Mouse (Mus musculus) forebrain, embryonic 11.5 days (tissue): ENCODE data around the gene Fen1. TPM values are rescaled to one million over a fixed set of nuclear protein-coding genes. Genes with fewer than 3 reads are reported as not detected.
"Not testable (repeated sequence)": the region's sequence is repeated elsewhere in the genome, so short reads cannot be mapped to it uniquely, and the experiment has no call there.

Experiments
- ATAC-seq: fragments of 200-750 bp; cut with Nextera tagmentation; replicated peaks from 2 replicates; pipeline ENCODE4 v1.8.0; 2017; ENCODE audit warnings: moderate TSS enrichment; ENCODE audit not compliant: low FRiP score
- DNase-seq: peaks from one replicate; pipeline ENCODE4 v3.0.0-alpha.2; 2017; ENCODE audit warnings: low spot score
- H3K27ac ChIP-seq: fragments of 300-500 bp; sonication (generic); 2 replicates; pipeline ENCODE4 v1.5.1; 2014; ENCODE audit warnings: low read depth, low read length
- H3K27me3 ChIP-seq: fragments of 300-500 bp; sonication (generic); 2 replicates; pipeline ENCODE4 v1.6.1; 2014; ENCODE audit warnings: mild to moderate bottlenecking, low read length, mixed read lengths; ENCODE audit not compliant: control insufficient read depth, insufficient read depth
- H3K36me3 ChIP-seq: fragments of 300-500 bp; sonication (generic); 2 replicates; pipeline ENCODE4 v1.6.1; 2014; ENCODE audit warnings: mild to moderate bottlenecking, low read length, moderate library complexity, mixed read lengths; ENCODE audit not compliant: control insufficient read depth, insufficient read depth
- H3K4me1 ChIP-seq: fragments of 300-500 bp; sonication (generic); replicated peaks from 2 replicates; pipeline ENCODE4 v1.6.1; 2014; ENCODE audit warnings: low read length, mixed read lengths; ENCODE audit not compliant: control insufficient read depth, insufficient read depth
- H3K4me2 ChIP-seq: fragments of 300-500 bp; sonication (generic); 2 replicates; pipeline ENCODE4 v1.6.1; 2014; ENCODE audit warnings: low read depth, mild to moderate bottlenecking, low read length, moderate library complexity, mixed read lengths; ENCODE audit not compliant: severe bottlenecking
- H3K4me3 ChIP-seq: fragments of 300-500 bp; sonication (generic); 2 replicates; pipeline ENCODE4 v1.5.1; 2014; ENCODE audit warnings: low read depth, low read length
- H3K9ac ChIP-seq: fragments of 300-500 bp; sonication (generic); 2 replicates; pipeline ENCODE4 v1.6.1; 2014; ENCODE audit warnings: low read length
- H3K9me3 ChIP-seq: fragments of 300-500 bp; sonication (generic); 2 replicates; pipeline ENCODE4 v1.6.1; 2016; ENCODE audit warnings: low read length, mixed read lengths; ENCODE audit not compliant: control insufficient read depth
- WGBS: fragments of 180-500 bp; shearing (Covaris S2); extraction: QIAGEN DNeasy Blood & Tissue Kit; methylation state at CpG from one replicate; pipeline ENCODE4 v1.1.7; 2014; 5-methylcytosine and 5-hydroxymethylcytosine counted together
- polyA plus RNA-seq: library from polyadenylated mRNA; unstranded; fragments of >200 nt; fragmentation: Nextera tagmentation; extraction: Ambion mirVana; gene quantifications from 2 replicates; pipeline ENCODE4 v1.2.1, GENCODE M21; 2014

Fen1 gene
- polyA plus RNA-seq, 1 experiment from 2014 or later = 151 TPM

- H3K9ac ChIP-seq = no peak overlapping the region
- 31% methylated on average over 1 of the region's 1 CpGs for WGBS
- no peaks in the 10 kb centered on the region for H3K36me3 ChIP-seq
- ATAC-seq (no peak), DNase-seq (no peak)
- H3K27me3 ChIP-seq = no peaks in the 10 kb centered on the region
- no peak overlapping the region for H3K4me2 ChIP-seq
- no peak overlapping the region for H3K4me3 ChIP-seq
- H3K27ac ChIP-seq = no peak overlapping the region
- no peaks in the 10 kb centered on the region for H3K9me3 ChIP-seq
- no peaks in the 10 kb centered on the region for H3K4me1 ChIP-seq
Measured at GRCm38 (mm10) chr19:10170466-10170865, 33.5 kb downstream of the Fen1 start.

DNA sequence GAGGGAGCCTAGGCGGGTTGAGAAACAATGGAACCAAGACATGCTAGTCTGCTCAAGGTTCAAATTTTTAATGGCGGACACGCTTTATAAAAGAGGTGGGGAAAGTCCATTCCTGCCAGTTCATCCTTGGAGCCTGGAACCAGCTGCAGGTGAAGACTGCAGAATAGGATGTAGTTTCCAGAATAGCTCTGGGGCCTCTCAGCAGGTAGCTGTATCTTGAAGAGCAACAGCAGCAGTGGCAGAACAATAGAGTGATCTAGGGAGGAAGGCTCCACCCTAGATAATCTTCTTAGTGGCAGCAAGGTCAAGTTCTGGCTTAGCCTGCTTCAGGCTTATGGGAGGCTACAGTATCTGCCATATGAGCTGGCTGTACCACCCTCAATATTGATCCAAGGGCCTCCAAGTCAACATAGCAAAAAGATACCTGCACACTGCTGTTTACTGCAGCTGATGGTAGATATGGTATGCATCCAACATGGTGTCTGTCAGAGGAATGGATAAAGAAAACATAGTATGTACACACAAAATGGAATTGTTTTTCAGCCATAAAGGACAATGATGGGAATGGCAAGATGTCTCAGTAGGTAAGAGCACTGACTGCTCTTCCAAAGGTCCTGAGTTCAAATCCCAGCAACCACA is 34.2 kb downstream of the Fen1 start:
- not testable (repeated sequence) for DNase-seq, H3K36me3 ChIP-seq, H3K4me3 ChIP-seq, ATAC-seq, H3K9me3 ChIP-seq, H3K27ac ChIP-seq, H3K4me2 ChIP-seq, H3K4me1 ChIP-seq, H3K9ac ChIP-seq, H3K27me3 ChIP-seq
- WGBS = 86% methylated on average over 3 of the region's 3 CpGs

DNA sequence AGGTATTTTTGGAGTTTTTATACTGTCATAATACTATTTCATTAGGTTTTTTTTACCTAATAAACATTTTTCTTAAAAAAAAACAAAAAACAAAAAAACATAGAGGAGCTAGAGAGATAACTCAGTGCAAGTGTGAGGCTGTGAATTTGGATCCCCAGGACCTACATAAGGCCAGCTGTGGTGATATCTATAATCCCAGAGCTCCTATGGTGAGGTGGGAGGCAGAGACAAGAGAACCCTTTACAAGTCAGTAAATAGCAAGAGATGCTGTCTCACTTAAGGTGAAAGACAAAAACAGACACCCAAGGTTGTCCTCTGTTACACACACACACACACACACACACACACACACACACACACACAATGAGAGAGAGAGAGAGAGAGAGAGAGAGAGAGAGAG is 34.8 kb downstream of the Fen1 start:
- Histone ChIP-seq H3K4me1 (no peaks in the 10 kb centered on the region), H3K36me3 (no peaks in the 10 kb centered on the region), H3K9me3 (no peaks in the 10 kb centered on the region), H3K9ac (no peak overlapping the region), H3K27me3 (no peaks in the 10 kb centered on the region), H3K4me3 (no peak overlapping the region), H3K4me2 (no peak overlapping the region), H3K27ac (no peak overlapping the region)
- DNase-seq = no peak
- no peak for ATAC-seq

- H3K4me1 ChIP-seq = no peaks in the 10 kb centered on the region
- no peaks in the 10 kb centered on the region for H3K9me3 ChIP-seq
- no peaks in the 10 kb centered on the region for H3K27me3 ChIP-seq
- DNase-seq (no peak), ATAC-seq (no peak)
- H3K27ac ChIP-seq = no peak overlapping the region
- 90% methylated on average over 3 of the region's 3 CpGs for WGBS
- H3K4me2 ChIP-seq = no peak overlapping the region
- no peaks in the 10 kb centered on the region for H3K36me3 ChIP-seq
- no peak overlapping the region for H3K4me3 ChIP-seq
- no peak overlapping the region for H3K9ac ChIP-seq
Measured at GRCm38 (mm10) chr19:10168441-10168840, 35.5 kb downstream of the Fen1 start.

GRCm38 (mm10) chr19:10167951-10168350 is 36.0 kb downstream of the Fen1 start:
- no peak for DNase-seq
- H3K4me1 ChIP-seq = no peaks in the 10 kb centered on the region
- no peak overlapping the region for H3K27ac ChIP-seq
- H3K4me3 ChIP-seq = no peak overlapping the region
- no peak for ATAC-seq
- no peaks in the 10 kb centered on the region for H3K9me3 ChIP-seq
- 86% methylated on average over 1 of the region's 1 CpGs for WGBS
- H3K27me3 ChIP-seq = no peaks in the 10 kb centered on the region
- no peak overlapping the region for H3K4me2 ChIP-seq
- H3K9ac ChIP-seq = no peak overlapping the region
- H3K36me3 ChIP-seq = no peaks in the 10 kb centered on the region

GRCm38 (mm10) chr19:10167112-10167511 is 36.9 kb downstream of the Fen1 start:
- Histone ChIP-seq H3K27me3 (no peaks in the 10 kb centered on the region), H3K9ac (no peak overlapping the region), H3K4me2 (no peak overlapping the region), H3K36me3 (no peaks in the 10 kb centered on the region), H3K4me3 (no peak overlapping the region), H3K27ac (no peak overlapping the region), H3K4me1 (no peaks in the 10 kb centered on the region), H3K9me3 (no peaks in the 10 kb centered on the region)
- no peak for DNase-seq
- WGBS = 80% methylated on average over 4 of the region's 4 CpGs
- no peak for ATAC-seq

DNA sequence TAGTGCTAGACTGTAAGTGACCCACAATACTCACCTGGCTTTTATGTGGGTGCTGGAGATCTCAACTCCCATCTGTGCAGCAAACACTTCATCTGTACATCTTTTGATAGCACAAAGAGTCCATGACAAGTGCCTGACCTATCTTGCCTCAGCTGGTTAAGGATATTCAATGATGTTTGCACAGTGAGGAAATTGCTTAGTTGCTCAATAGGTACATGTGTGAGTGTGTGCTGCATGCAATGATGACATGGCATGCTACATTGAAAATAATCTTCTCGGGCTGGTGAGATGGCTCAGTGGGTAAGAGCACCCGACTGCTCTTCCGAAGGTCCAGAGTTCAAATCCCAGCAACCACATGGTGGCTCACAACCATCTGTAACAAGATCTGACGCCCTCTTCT is 38.0 kb downstream of the Fen1 start:
- H3K9ac ChIP-seq, H3K4me2 ChIP-seq, H3K27ac ChIP-seq, H3K4me3 ChIP-seq, ATAC-seq, H3K36me3 ChIP-seq, H3K9me3 ChIP-seq, H3K4me1 ChIP-seq, H3K27me3 ChIP-seq, DNase-seq: not testable (repeated sequence)
- whole genome bisulfite sequencing = 90% methylated on average over 3 of the region's 4 CpGs

DNA sequence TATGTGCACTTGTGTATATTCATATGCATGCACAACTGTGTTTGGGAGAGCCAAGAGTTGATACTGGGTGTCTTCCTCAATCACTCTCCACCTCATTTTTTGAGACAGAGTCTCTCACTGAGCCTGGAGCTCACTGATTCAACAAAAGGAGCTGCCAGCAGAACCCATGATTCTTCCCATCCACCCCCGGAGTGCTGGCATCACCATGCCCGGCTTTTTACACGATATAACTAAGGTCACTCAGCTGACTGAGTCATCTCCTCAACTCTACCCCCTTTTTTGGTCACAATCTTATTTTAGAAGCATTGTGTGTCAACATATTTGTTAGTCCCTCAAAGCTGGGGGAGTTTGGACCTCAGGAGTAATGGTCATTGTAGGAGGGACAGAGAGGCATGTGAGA is 40.1 kb downstream of the Fen1 start:
- H3K27ac ChIP-seq = no peak overlapping the region
- H3K4me2 ChIP-seq = no peak overlapping the region
- DNase-seq (no peak), ATAC-seq (no peak)
- no peaks in the 10 kb centered on the region for H3K4me1 ChIP-seq
- no peak overlapping the region for H3K9ac ChIP-seq
- 92% methylated on average over 3 of the region's 3 CpGs for WGBS
- no peaks in the 10 kb centered on the region for H3K9me3 ChIP-seq
- no peak overlapping the region for H3K4me3 ChIP-seq
- H3K27me3 ChIP-seq = no peaks in the 10 kb centered on the region
- H3K36me3 ChIP-seq = no peaks in the 10 kb centered on the region

GRCm38 (mm10) chr19:10157725-10158124 is 46.2 kb downstream of the Fen1 start:
- Histone ChIP-seq H3K36me3 (no peaks in the 10 kb centered on the region), H3K9ac (no peak overlapping the region), H3K4me3 (no peak overlapping the region), H3K4me2 (no peak overlapping the region), H3K4me1 (no peaks in the 10 kb centered on the region), H3K27ac (no peak overlapping the region), H3K27me3 (no peaks in the 10 kb centered on the region), H3K9me3 (no peaks in the 10 kb centered on the region)
- ATAC-seq (no peak), DNase-seq (no peak)
- 74% methylated on average over 2 of the region's 2 CpGs for WGBS
